Mouse (Mus musculus) liver, adult 2 months (tissue): Measurements from ENCODE around the gene Slc38a3. TPM values are rescaled to one million over a fixed set of nuclear protein-coding genes. Genes with fewer than 3 reads are reported as not detected.
A peak's percentile ranks its signal among the peaks of the same experiment; 100 is the strongest.

Experiments
- DNase-seq: peaks from one replicate; pipeline ENCODE4 v3.0.0-alpha.2; 2011; ENCODE audit warnings: low read depth, low spot score; ENCODE audit errors: extremely low read depth
- H3K27ac ChIP-seq: fragments of 200-500 bp; replicated peaks from 2 replicates; pipeline ENCODE4 v1.5.1; 2012; ENCODE audit warnings: low read depth, mild to moderate bottlenecking, control low read depth, inconsistent platforms, low read length; ENCODE audit not compliant: insufficient read depth
- H3K27me3 ChIP-seq: fragments of 200-500 bp; 2 replicates; pipeline ENCODE4 v1.6.1; 2012; ENCODE audit warnings: mild to moderate bottlenecking, moderate library complexity, low read length, inconsistent platforms; ENCODE audit not compliant: control insufficient read depth, insufficient read depth
- H3K36me3 ChIP-seq: fragments of 200-500 bp; 2 replicates; pipeline ENCODE4 v1.6.1; 2012; ENCODE audit warnings: low read length, inconsistent platforms; ENCODE audit not compliant: control insufficient read depth, insufficient read depth
- H3K4me1 ChIP-seq: fragments of 200-500 bp; 2 replicates; pipeline ENCODE4 v1.6.1; 2011; ENCODE audit warnings: low read length; ENCODE audit not compliant: control insufficient read depth, insufficient read depth
- H3K4me3 ChIP-seq: fragments of 200-500 bp; 2 replicates; pipeline ENCODE4 v1.5.1; 2011; ENCODE audit warnings: low read depth, mild to moderate bottlenecking, control low read depth, low read length, moderate library complexity; ENCODE audit not compliant: insufficient read depth
- H3K79me2 ChIP-seq: fragments of 200-500 bp; 2 replicates; pipeline ENCODE4 v1.6.1; 2012; ENCODE audit warnings: inconsistent platforms, mild to moderate bottlenecking, low read length, moderate library complexity; ENCODE audit not compliant: control insufficient read depth, insufficient read depth
- H3K9ac ChIP-seq: fragments of 200-500 bp; 2 replicates; pipeline ENCODE4 v1.6.1; 2012; ENCODE audit warnings: low read depth, mild to moderate bottlenecking, control low read depth, inconsistent platforms, low read length
- CTCF ChIP-seq: fragments of 200-500 bp; IDR thresholded peaks from 2 replicates; pipeline ENCODE4 v1.5.1; 2011; ENCODE audit warnings: low read depth, low read length, control low read depth
- POLR2A ChIP-seq: fragments of 200-500 bp; IDR thresholded peaks from 2 replicates; pipeline ENCODE4 v1.6.1; 2011; ENCODE audit warnings: low read length, control low read depth; ENCODE audit not compliant: insufficient read depth; ENCODE audit errors: extremely low read depth
- WGBS: fragments of 180-500 bp; shearing (Covaris S2); methylation state at CpG from one replicate; pipeline ENCODE4 v1.1.7; 2018; 5-methylcytosine and 5-hydroxymethylcytosine counted together
- polyA plus RNA-seq: library from polyadenylated mRNA; depleted of rRNA; stranded (reverse); fragments of >200 nt; gene quantifications from 2 replicates; pipeline ENCODE4 v1.2.3, GENCODE M21; 2012
- total RNA-seq: library from RNA; depleted of rRNA; stranded (reverse); fragments of >200 nt; gene quantifications from 2 replicates; pipeline ENCODE4 v1.2.3, GENCODE M21; 2014

Gene Slc38a3
- total and polyA plus RNA-seq, 2 experiments = 982 to 4,585 TPM

DNA sequence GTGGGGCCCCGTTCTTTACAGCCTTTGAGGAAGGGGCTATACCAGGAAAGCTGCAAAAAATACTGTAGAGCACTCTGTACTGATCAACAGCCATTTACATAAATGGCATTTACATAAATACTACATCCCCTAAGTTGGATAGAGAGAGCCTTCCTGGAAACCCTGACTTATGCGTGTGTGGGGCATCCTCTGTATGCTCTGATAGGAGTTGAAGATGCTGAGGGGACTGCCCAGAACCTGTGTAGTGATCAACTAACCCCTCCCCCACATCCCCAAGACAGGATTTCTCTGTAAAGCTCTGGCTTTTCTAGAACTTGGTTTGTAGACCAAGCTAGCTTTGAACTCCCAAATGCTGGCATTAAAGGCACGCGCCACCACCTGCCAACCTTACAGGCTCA lies 59.9 kb downstream of the Slc38a3 start:
- TF ChIP-seq CTCF (no peak), POLR2A (no peak)
- no peak overlapping the region for H3K27ac ChIP-seq
- no peak overlapping the region for H3K4me3 ChIP-seq
- no peaks in the 10 kb centered on the region for H3K27me3 ChIP-seq
- H3K4me1 ChIP-seq = peaks cover 2% of the 10 kb centered on the region; the same call in 1 of the 2 replicates
- no peak for DNase-seq
- H3K36me3 ChIP-seq = no peaks in the 10 kb centered on the region
- no peak overlapping the region for H3K9ac ChIP-seq
- whole genome bisulfite sequencing = 81% methylated on average over 4 of the region's 4 CpGs
- no peaks in the 10 kb centered on the region for H3K79me2 ChIP-seq

- Histone ChIP-seq H3K79me2 (no peaks in the 10 kb centered on the region), H3K27me3 (no peaks in the 10 kb centered on the region), H3K9ac (no peak within 1 kb of the TSS), H3K27ac (peak within 1 kb of the TSS; percentile 25; the same call in 1 of the 2 replicates), H3K36me3 (no peaks in the 10 kb centered on the region), H3K4me3 (no peak within 1 kb of the TSS), H3K4me1 (peaks cover 2% of the 10 kb centered on the region; the same call in 1 of the 2 replicates)
- peak; percentile 59 for DNase-seq
- WGBS = 46% methylated on average over 12 of the region's 12 CpGs
- TF ChIP-seq CTCF = no peak
- TF ChIP-seq POLR2A = 0 out of 2 replicates have a peak, but pooled peaks have one; percentile 3
Measured at GRCm38 (mm10) chr9:107608741-107609432, 60.4 kb downstream of the Slc38a3 start, which contains the start of gene Sema3b. TSS of gene Sema3b (minus strand) at chr9:107609229.

- Histone ChIP-seq H3K79me2 (no peaks in the 10 kb centered on the region), H3K4me1 (peaks cover 2% of the 10 kb centered on the region; the same call in 1 of the 2 replicates), H3K27ac (0 out of 2 replicates have a peak overlapping the region, but pooled peaks have one; percentile 25), H3K9ac (no peak overlapping the region), H3K4me3 (no peak overlapping the region), H3K36me3 (no peaks in the 10 kb centered on the region), H3K27me3 (no peaks in the 10 kb centered on the region)
- TF ChIP-seq CTCF = no peak
- no peak for TF ChIP-seq POLR2A
- WGBS = 56% methylated on average over 9 of the region's 9 CpGs
- no peak for DNase-seq
Measured at GRCm38 (mm10) chr9:107607653-107608245, 61.6 kb downstream of the Slc38a3 start.

- WGBS = 30% methylated on average over 2 of the region's 2 CpGs
- no peak for TF ChIP-seq POLR2A
- no peak for TF ChIP-seq CTCF
- Histone ChIP-seq H3K4me3 (no peak overlapping the region), H3K27ac (no peak overlapping the region), H3K79me2 (no peaks in the 10 kb centered on the region), H3K36me3 (no peaks in the 10 kb centered on the region), H3K9ac (no peak overlapping the region), H3K27me3 (no peaks in the 10 kb centered on the region), H3K4me1 (peaks cover 2% of the 10 kb centered on the region; the same call in 1 of the 2 replicates)
- no peak for DNase-seq
Measured at GRCm38 (mm10) chr9:107607036-107607435, 62.3 kb downstream of the Slc38a3 start.

- no peak overlapping the region for H3K9ac ChIP-seq
- DNase-seq = no peak
- 61% methylated on average over 9 of the region's 9 CpGs for WGBS
- peaks cover 2% of the 10 kb centered on the region; the same call in 1 of the 2 replicates for H3K4me1 ChIP-seq
- no peak overlapping the region for H3K4me3 ChIP-seq
- TF ChIP-seq POLR2A (no peak), CTCF (no peak)
- no peaks in the 10 kb centered on the region for H3K27me3 ChIP-seq
- H3K79me2 ChIP-seq = no peaks in the 10 kb centered on the region
- no peaks in the 10 kb centered on the region for H3K36me3 ChIP-seq
- H3K27ac ChIP-seq = no peak overlapping the region
Measured at GRCm38 (mm10) chr9:107606591-107606990, 62.7 kb downstream of the Slc38a3 start.

- H3K36me3 ChIP-seq = no peaks in the 10 kb centered on the region
- H3K27ac ChIP-seq = no peak overlapping the region
- TF ChIP-seq CTCF = no peak
- no peak for TF ChIP-seq POLR2A
- H3K27me3 ChIP-seq = no peaks in the 10 kb centered on the region
- H3K4me1 ChIP-seq = peaks cover 4% of the 10 kb centered on the region; the same call in 1 of the 2 replicates
- WGBS = 48% methylated on average over 23 of the region's 23 CpGs
- no peak overlapping the region for H3K9ac ChIP-seq
- H3K79me2 ChIP-seq = no peaks in the 10 kb centered on the region
- DNase-seq = no peak
- no peak overlapping the region for H3K4me3 ChIP-seq
Measured at GRCm38 (mm10) chr9:107605041-107605661, 64.2 kb downstream of the Slc38a3 start.
